Mouse (Mus musculus) thymus, adult 2 months (tissue): Measurements from ENCODE around the gene Ccdc12. TPM values are rescaled to one million over a fixed set of nuclear protein-coding genes. Genes with fewer than 3 reads are reported as not detected.

Experiments
- DNase-seq: peaks from one replicate; pipeline ENCODE4 v3.0.0; 2021
- H3K27ac ChIP-seq: fragments of 200-500 bp; 2 replicates; pipeline ENCODE4 v1.5.1; 2012; ENCODE audit warnings: low read length, control low read depth; ENCODE audit not compliant: control insufficient read depth, insufficient read depth
- H3K27me3 ChIP-seq: fragments of 200-500 bp; 2 replicates; pipeline ENCODE4 v1.6.1; 2012; ENCODE audit warnings: mild to moderate bottlenecking, low read length, moderate library complexity, mixed read lengths; ENCODE audit not compliant: control insufficient read depth, insufficient read depth
- H3K36me3 ChIP-seq: fragments of 200-500 bp; 2 replicates; pipeline ENCODE4 v1.6.1; 2012; ENCODE audit warnings: mild to moderate bottlenecking, low read length, moderate library complexity; ENCODE audit not compliant: control insufficient read depth, insufficient read depth
- H3K4me1 ChIP-seq: fragments of 200-500 bp; replicated peaks from 2 replicates; pipeline ENCODE4 v1.6.1; 2012; ENCODE audit warnings: low read length; ENCODE audit not compliant: control insufficient read depth, insufficient read depth
- H3K4me3 ChIP-seq: fragments of 200-500 bp; 2 replicates; pipeline ENCODE4 v1.5.1; 2012; ENCODE audit warnings: mild to moderate bottlenecking, low read length, control low read depth, moderate library complexity; ENCODE audit not compliant: control insufficient read depth, insufficient read depth
- CTCF ChIP-seq: fragments of 200-500 bp; IDR thresholded peaks from 2 replicates; pipeline ENCODE4 v1.5.1; 2012; ENCODE audit warnings: mild to moderate bottlenecking, control low read depth, low read length, moderate library complexity, borderline replicate concordance; ENCODE audit not compliant: control insufficient read depth, poor library complexity, insufficient read depth; ENCODE audit errors: extremely low read depth
- POLR2A ChIP-seq: fragments of 200-500 bp; IDR thresholded peaks from 2 replicates; pipeline ENCODE4 v1.6.1; 2012; ENCODE audit warnings: mild to moderate bottlenecking, low read length, control low read depth, moderate library complexity; ENCODE audit not compliant: control insufficient read depth, poor library complexity, insufficient read depth; ENCODE audit errors: extremely low read depth
- WGBS: fragments of 180-500 bp; shearing (Covaris S2); methylation state at CpG from one replicate; pipeline ENCODE4 v1.1.7; 2018; 5-methylcytosine and 5-hydroxymethylcytosine counted together
- polyA plus RNA-seq: library from polyadenylated mRNA; depleted of rRNA; stranded (reverse); fragments of >200 nt; gene quantifications from 2 replicates; pipeline ENCODE4 v1.2.3, GENCODE M21; 2012

The Ccdc12 gene
- polyA plus RNA-seq, 1 experiment = 152 TPM

GRCm38 (mm10) chr9:110750404-110751187 is 94.3 kb downstream of the Ccdc12 start:
- DNase-seq = no peak
- Histone ChIP-seq H3K27me3 (no peaks in the 10 kb centered on the region), H3K4me1 (no peaks in the 10 kb centered on the region), H3K4me3 (no peak overlapping the region), H3K27ac (no peak overlapping the region), H3K36me3 (no peaks in the 10 kb centered on the region)
- WGBS = 61% methylated on average over 14 of the region's 14 CpGs
- TF ChIP-seq CTCF = no peak
- TF ChIP-seq POLR2A = no peak

DNA sequence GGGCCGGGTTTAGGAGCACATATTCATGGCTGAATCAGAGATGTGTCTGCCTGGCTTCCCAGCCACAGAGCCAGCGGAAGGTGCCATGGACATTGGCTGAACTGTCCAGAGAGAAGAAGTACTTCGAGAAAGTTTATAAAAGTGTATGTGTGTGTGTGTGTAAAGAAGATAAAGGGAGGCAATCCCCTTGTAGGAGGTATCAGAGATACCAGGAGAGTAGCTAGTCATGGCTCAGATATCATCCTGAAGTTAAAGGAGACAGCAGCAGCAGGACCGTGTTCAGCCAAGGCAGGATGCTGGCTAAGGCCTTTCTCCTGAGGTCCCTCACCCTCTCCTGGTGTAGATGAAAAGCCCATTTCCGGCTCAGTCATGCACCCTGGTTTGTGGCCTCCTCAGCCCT is 95.1 kb downstream of the Ccdc12 start:
- no peak overlapping the region for H3K27ac ChIP-seq
- no peaks in the 10 kb centered on the region for H3K27me3 ChIP-seq
- WGBS = 79% methylated on average over 5 of the region's 5 CpGs
- no peaks in the 10 kb centered on the region for H3K36me3 ChIP-seq
- no peak for TF ChIP-seq CTCF
- no peak for TF ChIP-seq POLR2A
- H3K4me1 ChIP-seq = no peaks in the 10 kb centered on the region
- no peak overlapping the region for H3K4me3 ChIP-seq
- no peak for DNase-seq

DNA sequence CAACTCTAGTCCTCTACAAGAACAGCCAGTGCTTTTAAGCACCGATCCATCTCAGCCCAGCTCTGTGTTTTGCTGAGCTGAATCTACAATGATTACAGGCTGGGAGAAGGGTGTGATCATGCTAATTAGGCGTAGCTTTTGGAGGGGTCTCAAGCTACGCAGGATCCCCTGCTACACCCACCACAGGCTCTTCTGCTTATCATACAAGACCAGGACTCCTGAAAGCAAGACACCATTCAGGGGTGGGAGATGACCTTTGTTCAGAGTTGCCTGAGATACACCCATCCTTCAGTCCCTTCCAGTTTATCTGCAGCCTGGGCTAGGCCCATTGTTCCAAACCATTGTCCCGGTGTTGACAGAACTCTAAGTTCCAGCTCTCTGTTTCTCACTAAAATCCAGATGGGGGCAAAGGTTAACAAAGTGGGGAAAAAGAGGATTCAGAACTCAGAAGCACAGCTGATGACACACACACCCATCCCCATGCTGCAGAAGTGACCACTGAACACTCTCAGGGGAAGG is 96.7 kb downstream of the Ccdc12 start:
- no peak overlapping the region for H3K4me3 ChIP-seq
- no peaks in the 10 kb centered on the region for H3K4me1 ChIP-seq
- no peak overlapping the region for H3K27ac ChIP-seq
- TF ChIP-seq CTCF (no peak), POLR2A (no peak)
- H3K36me3 ChIP-seq = no peaks in the 10 kb centered on the region
- H3K27me3 ChIP-seq = no peaks in the 10 kb centered on the region
- WGBS = 98% methylated on average over 4 of the region's 4 CpGs
- no peak for DNase-seq

DNA sequence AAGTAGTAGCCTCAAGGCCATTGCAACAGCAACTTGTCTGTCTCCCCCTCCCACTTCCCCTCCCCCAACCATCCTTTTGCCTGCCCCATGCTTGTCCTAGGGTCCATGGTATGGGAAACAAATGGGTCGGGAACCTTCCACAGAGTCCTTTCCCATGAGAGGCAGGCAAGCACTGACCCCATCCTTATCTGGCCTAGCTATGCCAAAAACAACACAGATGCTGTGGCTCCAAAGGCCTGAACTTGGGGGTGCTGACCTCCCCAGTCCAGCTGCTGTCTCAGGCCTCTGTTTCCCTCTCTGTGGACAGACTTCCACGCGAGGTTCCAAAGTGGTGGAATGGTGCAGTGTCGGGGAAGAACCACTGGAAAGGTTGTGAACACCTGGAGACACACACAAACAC is 97.5 kb downstream of the Ccdc12 start:
- H3K27me3 ChIP-seq = no peaks in the 10 kb centered on the region
- no peak overlapping the region for H3K27ac ChIP-seq
- H3K36me3 ChIP-seq = no peaks in the 10 kb centered on the region
- H3K4me1 ChIP-seq = no peaks in the 10 kb centered on the region
- TF ChIP-seq CTCF = no peak
- no peak for TF ChIP-seq POLR2A
- no peak overlapping the region for H3K4me3 ChIP-seq
- WGBS = 96% methylated on average over 4 of the region's 4 CpGs
- DNase-seq = no peak

- Histone ChIP-seq H3K27ac (no peak overlapping the region), H3K27me3 (no peaks in the 10 kb centered on the region), H3K36me3 (no peaks in the 10 kb centered on the region), H3K4me1 (no peaks in the 10 kb centered on the region), H3K4me3 (no peak overlapping the region)
- no peak for TF ChIP-seq CTCF
- no peak for TF ChIP-seq POLR2A
- WGBS = 94% methylated on average over 5 of the region's 5 CpGs
- no peak for DNase-seq
Observed at GRCm38 (mm10) chr9:110757816-110758215, 101.5 kb downstream of the Ccdc12 start.

GRCm38 (mm10) chr9:110758605-110759004 is 102.3 kb downstream of the Ccdc12 start:
- DNase-seq = no peak
- no peaks in the 10 kb centered on the region for H3K27me3 ChIP-seq
- H3K27ac ChIP-seq = no peak overlapping the region
- TF ChIP-seq CTCF = no peak
- H3K36me3 ChIP-seq = no peaks in the 10 kb centered on the region
- WGBS = 90% methylated on average over 8 of the region's 8 CpGs
- no peaks in the 10 kb centered on the region for H3K4me1 ChIP-seq
- no peak overlapping the region for H3K4me3 ChIP-seq
